Mouse (Mus musculus) urinary bladder, postnatal 4 days (tissue): ENCODE measurements around the gene Kif11.
A peak's percentile ranks its signal among the peaks of the same experiment; 100 is the strongest.

Experiments used
- DNase-seq, 2 experiments: peaks; one replicate each; pipeline ENCODE4 v3.0.0; 2021 to 2022; ENCODE audit warnings: low spot score in 2 of 2

Gene Kif11

GRCm38 (mm10) chr19:37375755-37376615 lies at the start of gene Kif11:
TSS of gene Kif11 (plus strand) at chr19:37376403.
- DNase-seq = peak; percentile 93 to 95

GRCm38 (mm10) chr19:37327216-37327615 lies 49.0 kb upstream of the Kif11 start:
- DNase-seq = no peak

- DNase-seq = no peak
Observed at GRCm38 (mm10) chr19:37332726-37333125, 43.5 kb upstream of the Kif11 start.

GRCm38 (mm10) chr19:37333357-37333756 lies 42.8 kb upstream of the Kif11 start:
- DNase-seq = no peak

GRCm38 (mm10) chr19:37335392-37335791 lies 40.8 kb upstream of the Kif11 start:
- DNase-seq = no peak

- no peak for DNase-seq
Observed at GRCm38 (mm10) chr19:37337752-37338151, 38.5 kb upstream of the Kif11 start, which contains the start of gene Ide. TSS of gene Ide (minus strand) at chr19:37337852.

- DNase-seq = no peak
Observed at GRCm38 (mm10) chr19:37340495-37340894, 35.7 kb upstream of the Kif11 start.

GRCm38 (mm10) chr19:37340931-37341330 lies 35.3 kb upstream of the Kif11 start:
- no peak for DNase-seq

GRCm38 (mm10) chr19:37343899-37344298 lies 32.3 kb upstream of the Kif11 start:
- DNase-seq = no peak

- DNase-seq = no peak
Observed at GRCm38 (mm10) chr19:37346258-37346657, 29.9 kb upstream of the Kif11 start.

- no peak for DNase-seq
Observed at GRCm38 (mm10) chr19:37348331-37348730, 27.9 kb upstream of the Kif11 start.

GRCm38 (mm10) chr19:37348952-37349351 lies 27.3 kb upstream of the Kif11 start:
- DNase-seq = no peak

- no peak for DNase-seq
Observed at GRCm38 (mm10) chr19:37352756-37353155, 23.4 kb upstream of the Kif11 start.

GRCm38 (mm10) chr19:37353331-37353730 lies 22.9 kb upstream of the Kif11 start:
- DNase-seq = no peak

- DNase-seq = no peak
Observed at GRCm38 (mm10) chr19:37360044-37360443, 16.2 kb upstream of the Kif11 start.

GRCm38 (mm10) chr19:37362545-37362944 lies 13.7 kb upstream of the Kif11 start:
- no peak for DNase-seq

GRCm38 (mm10) chr19:37363128-37363939 lies 12.9 kb upstream of the Kif11 start:
- DNase-seq = no peak

- DNase-seq = no peak
Observed at GRCm38 (mm10) chr19:37368990-37369389, 7.2 kb upstream of the Kif11 start.

GRCm38 (mm10) chr19:37369921-37370320 lies 6.3 kb upstream of the Kif11 start:
- DNase-seq = no peak

- no peak for DNase-seq
Observed at GRCm38 (mm10) chr19:37370356-37370755, 5.8 kb upstream of the Kif11 start.

GRCm38 (mm10) chr19:37374941-37375754 lies 1.1 kb upstream of the Kif11 start:
- DNase-seq = no peak

GRCm38 (mm10) chr19:37376841-37377240 lies 638 bp downstream of the Kif11 start:
- DNase-seq = no peak
